Mouse (Mus musculus) mouse trophoblast stem cell (cell line): ENCODE data around the gene St14.

ENCODE experiments used
- in situ Hi-C, 2 experiments: fragments of 300-500 bp; cut with MseI, MboI; formaldehyde crosslinking; loops; 2 replicates in 1 of 2; 3 replicates in 1 of 2; pipeline ENCODE4 v1.15.1; 2025

St14 gene

DNA sequence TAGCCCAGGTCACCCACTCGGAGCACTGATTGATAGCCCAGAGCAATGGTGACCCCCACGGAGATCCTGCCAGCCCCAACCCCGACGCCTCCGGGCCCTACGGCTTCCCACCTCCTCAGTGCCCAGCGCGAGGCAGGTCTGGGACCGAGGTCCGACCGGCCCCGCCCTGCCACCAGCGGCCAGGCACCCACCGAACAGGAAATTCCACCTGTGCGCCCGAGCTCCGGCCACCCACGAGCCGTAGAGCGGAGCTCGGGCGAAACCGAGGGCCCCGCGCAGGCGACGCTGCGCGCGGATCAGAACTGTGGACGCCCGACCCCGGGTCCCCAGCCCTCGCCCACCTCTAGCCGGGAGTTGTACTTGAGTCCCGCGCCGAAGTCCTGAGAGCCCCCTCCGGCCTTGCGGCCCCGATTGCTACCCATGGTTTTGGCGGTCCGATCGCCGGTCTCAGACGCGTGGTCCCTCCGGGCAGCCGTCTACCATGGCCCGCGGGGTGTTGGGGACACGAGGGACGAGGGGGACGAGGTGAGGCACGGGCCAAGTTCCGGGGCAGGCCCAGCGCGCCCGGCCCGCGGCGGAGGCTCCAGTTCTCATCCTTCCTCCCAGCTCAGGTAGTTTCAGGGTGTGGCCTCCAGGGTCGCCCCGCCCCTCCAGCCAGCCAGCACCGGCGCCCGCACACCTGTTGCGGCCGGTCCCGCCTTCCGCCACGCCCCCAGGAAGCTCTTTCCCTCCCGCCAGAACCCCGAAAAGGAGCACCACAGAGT, at the start of gene St14:
Gene St14 (minus strand): TSS at position 649 of the 764 bp plus-strand sequence.
- in situ Hi-C loops, result no loop called here

DNA sequence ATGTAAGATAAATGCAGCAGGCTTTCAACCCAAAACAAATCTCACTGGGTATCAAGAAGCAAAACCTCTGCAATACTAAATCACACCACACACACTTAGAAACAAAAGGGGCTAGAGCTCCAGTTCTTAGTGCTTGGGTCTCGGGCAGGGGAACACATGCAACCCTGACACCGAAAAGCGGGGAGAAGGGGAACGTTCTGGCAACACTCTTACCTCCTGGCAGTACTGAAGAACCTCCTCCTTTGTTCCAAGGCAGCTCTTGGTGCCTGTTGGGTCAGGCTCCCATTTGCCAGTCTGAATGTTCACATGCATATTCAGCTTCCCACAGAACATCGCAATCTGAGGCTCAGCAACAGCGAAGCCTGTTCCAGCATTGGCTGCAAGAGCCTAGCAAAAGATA, 46.0 kb upstream of the St14 start:
- in situ Hi-C loops, result loop anchor here in 1 of 2 experiments (10.0 to 25.0 kb wide), 2 partner anchors 167 to 360 kb away; no protein-coding TSS in a partner anchor

DNA sequence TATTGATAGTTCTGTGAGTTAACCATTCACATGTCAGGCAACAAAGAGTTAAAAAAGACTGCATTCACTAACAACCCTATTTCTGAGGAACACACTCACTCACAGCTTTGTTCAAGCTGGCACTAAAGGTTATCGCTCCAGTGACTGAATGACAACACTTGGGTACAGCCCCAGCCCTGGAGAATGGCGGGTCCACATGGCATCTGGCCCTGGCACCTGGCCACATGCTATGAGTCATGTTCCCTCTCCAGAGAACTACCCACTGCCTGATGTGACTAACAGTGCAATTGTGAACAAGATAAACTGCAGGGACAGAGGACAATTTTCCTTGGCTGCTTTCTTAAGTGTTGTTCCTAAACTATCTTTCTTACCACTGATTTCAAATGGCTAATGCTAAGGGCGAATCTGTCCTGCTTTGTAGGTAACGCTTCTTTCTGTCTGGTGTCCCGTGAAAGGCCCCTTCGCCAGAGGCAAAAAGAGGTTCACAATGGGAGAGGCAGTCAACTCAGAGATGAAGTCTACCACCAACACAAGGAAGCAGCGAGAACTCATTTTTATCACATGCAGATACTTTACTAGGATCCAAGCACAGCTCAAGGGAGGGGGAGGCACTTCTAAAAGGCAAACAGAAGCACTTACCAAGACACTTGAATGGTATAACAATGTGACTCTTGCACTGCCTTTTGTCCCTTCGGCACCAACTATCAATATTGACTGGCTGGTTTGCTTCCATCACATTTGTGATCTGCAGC, 44.9 kb upstream of the St14 start:
- in situ Hi-C loops, result loop anchor here in 1 of 2 experiments (10.0 to 25.0 kb wide), 2 partner anchors 168 to 361 kb away; no protein-coding TSS in a partner anchor

DNA sequence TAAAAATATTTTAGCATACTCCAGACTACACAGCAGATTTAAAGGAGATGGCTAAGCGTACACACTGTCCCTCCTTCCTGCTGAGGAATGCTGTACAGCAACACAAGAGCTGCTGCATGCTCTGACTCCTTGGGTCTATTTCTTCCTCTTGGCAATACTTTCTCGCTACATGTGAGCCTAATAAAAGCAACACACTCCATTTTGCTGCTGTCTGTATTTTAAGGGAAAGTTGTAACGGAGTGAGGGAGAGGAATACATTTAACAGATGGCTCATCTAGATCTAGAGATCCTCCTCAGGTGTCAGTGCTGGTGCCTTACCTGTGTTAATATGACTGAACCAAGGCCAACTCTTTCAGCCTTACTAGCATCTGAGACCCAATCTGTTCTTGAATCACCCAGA, 44.3 kb upstream of the St14 start:
- in situ Hi-C loops, result loop anchor here in 1 of 2 experiments (10.0 to 25.0 kb wide), 2 partner anchors 169 to 361 kb away; no protein-coding TSS in a partner anchor

DNA sequence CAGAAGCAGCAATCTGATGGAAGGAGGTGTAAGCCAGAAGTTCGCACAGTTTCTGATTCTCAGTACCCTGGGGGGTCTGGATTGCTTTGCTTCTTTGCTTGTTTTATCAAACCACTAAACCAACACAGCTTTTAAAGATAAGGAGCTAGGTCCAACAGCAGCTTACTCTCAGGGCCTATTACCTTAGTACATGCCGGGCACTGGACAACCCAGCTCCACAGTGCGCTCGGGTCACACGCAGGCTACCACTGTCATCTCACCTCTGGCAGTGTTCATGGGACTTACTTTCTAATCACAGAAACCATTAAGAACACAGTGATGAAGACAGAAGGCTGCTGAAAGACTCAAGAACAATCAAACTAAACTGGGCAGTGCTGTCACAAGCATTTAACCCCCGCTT, 43.7 kb upstream of the St14 start:
- in situ Hi-C loops, result loop anchor here in 1 of 2 experiments (10.0 to 25.0 kb wide), 2 partner anchors 169 to 362 kb away; no protein-coding TSS in a partner anchor

DNA sequence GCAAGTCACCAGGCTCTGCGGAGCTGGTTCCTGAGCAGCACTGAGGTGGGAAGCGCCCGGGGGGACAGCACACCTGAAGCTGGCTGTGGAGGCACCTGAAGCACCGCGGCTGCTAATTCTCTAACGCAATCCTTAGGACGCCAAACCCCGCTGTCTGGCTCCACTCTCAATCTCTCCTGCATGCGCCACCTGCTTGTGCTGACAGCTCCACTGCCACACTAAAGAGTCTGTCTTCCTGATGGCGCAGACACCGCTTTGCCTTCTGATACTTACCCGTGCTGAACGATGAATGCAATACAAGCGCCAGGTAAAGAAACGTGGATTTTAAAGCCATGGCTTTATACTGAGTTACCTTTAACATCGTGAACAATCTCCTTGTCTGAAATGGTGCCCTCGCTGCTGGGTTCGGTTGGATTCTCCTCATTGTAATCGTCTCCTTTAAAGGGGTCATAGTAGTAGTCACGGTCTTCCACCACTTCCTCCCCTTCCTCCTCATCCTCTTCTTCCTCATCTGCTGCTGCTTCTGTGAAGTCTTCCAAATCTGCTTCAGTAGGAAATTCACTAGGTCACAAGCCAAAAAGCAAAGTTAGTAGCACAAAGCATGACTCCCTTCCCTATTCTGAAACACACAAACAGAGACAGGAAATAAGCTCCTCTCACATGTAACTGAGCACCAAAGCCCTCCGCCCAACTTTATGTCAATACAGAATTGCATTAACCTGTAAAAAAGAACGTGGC, 36.9 kb upstream of the St14 start:
- in situ Hi-C loops, result loop anchor here in 1 of 2 experiments (10.0 kb wide), 1 partner anchor 176 kb away; no protein-coding TSS in a partner anchor

DNA sequence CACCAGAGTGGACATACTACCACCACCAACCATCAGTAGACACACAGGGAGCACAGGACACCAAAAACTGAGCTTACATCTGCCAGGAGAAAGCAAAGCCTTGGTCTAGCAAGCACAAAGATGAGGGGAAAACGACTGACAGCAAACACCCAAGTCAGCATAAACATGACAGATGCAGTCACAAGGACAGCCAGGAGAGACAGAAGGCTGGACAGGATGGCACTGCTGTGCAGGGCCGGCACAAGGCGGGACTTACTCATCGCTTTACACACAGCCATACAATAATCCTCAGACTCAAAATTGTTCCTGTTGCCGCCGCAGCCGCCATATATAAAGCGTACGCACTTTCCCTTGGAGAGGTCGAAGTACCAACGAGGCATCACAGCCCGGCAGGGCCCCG, 35.7 kb upstream of the St14 start:
- in situ Hi-C loops, result loop anchor here in 1 of 2 experiments (10.0 kb wide), 1 partner anchor 177 kb away; no protein-coding TSS in a partner anchor

DNA sequence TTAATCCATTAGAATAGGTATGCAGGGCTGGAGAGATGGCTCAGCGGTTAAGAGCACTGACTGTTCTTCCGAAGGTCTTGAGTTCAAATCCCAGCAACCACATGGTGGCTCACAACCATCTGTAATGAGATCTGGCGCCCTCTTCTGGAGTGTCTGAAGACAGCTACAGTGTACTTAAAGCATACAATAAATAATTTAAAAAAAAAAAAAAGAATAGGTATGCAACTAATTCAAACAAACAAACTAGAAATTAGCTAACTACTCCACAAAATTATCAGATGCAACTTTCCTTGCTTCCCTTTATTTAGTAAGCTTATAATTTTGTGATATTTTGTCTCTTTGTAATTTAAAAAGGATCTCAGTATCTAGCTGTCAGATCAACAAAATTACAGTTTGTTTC, 33.9 kb upstream of the St14 start:
- in situ Hi-C loops, result loop anchor here in 1 of 2 experiments (10.0 kb wide), 1 partner anchor 179 kb away; no protein-coding TSS in a partner anchor

DNA sequence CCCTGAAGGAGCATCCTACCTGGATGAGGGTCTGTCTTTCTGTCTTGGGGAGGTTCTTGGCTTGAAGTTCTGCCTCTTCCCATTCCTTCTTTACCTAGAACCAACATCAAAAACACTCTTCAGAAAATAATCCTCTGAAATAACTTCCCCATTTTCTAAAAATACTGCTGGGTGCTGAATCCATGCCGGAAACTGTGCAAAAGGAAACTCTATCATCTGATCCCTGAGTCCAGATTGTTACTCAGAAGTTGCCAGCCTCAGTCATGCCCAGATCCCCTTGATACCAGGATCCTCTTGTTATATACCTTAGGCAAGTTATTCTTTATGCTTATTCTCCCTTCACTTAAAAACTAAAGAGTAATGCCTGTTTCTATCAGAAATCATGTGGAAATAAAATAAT, 31.7 kb upstream of the St14 start:
- in situ Hi-C loops, result loop anchor here in 1 of 2 experiments (10.0 kb wide), 1 partner anchor 181 kb away; no protein-coding TSS in a partner anchor

DNA sequence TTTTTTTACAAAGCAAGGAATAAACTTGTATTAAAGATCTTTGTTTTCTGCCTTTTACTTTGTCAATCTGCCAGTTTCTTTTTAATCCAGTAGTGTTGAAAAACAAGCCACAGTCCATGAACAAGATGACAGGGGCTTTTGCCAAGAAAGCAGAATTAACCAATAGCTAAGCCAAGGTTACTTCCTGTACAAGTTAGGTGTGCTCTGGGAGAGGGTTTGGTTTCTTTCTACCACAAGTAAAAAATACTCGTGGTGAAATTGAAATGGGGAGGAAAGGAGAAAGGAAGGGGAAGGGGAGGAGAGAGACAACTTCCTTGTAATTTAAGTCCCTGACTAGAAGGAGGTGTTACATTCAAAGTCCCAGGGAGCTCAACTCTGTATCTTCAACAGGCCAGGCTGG, 31.3 kb upstream of the St14 start:
- in situ Hi-C loops, result loop anchor here in 1 of 2 experiments (10.0 kb wide), 1 partner anchor 182 kb away; no protein-coding TSS in a partner anchor

DNA sequence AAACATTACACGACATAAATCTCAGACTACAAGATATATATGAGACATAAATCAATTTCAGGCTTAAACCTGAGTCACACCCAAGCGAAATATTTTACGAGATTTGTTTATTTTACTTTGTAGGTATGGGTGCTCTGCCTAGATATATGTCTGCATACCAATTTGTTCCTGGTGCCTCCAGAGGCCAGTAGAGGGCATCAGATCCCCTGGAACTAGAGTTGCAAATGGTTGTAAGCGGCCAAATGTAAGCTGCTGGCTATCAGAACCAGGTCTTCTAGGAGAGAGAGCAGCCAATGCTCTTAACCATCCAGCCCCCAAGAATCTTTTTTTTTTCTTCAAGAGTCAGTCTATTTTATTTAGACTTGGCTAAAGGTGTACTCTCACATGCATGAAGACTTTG, 28.3 kb upstream of the St14 start:
- in situ Hi-C loops, result loop anchor here in 1 of 2 experiments (10.0 kb wide), 1 partner anchor 185 kb away; no protein-coding TSS in a partner anchor

DNA sequence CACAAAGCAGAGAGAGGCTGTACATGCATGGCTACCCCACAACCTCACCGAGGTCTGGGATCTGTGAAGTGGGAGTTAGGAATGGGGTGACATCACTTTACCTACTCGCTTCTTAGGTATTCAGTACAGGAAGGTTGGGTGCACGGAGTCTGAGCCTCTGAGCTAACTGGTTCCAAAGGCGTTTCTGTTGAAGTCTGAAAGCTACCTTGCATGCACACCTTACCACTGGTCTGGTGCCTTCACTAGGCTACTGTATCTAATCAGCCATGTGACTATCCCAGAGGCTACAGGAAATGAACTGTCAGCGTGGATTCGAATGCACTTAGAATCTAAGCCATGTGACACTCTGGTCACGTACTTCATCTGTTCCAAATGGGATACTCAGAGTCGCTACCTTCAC, 24.9 kb upstream of the St14 start:
- in situ Hi-C loops, result no loop called here

DNA sequence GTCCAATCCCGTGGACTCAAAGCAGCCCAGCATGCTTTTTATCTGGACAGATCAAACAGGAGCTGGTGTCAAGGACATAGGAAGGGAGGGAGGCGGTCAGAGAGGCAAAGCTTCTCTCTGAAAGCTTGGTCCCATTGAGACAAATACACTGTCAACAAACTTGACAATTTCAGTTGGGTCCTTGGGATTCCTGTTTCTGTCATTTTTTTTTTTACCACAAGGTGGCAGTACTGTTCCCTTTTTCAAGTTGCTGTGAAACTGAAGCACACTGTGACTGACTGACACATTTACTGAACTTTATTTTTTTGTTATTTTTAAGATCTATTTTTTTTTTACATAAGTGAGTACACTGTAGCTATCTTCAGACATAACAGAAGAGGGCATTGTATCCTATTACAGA, 19.4 kb upstream of the St14 start:
- in situ Hi-C loops, result no loop called here

DNA sequence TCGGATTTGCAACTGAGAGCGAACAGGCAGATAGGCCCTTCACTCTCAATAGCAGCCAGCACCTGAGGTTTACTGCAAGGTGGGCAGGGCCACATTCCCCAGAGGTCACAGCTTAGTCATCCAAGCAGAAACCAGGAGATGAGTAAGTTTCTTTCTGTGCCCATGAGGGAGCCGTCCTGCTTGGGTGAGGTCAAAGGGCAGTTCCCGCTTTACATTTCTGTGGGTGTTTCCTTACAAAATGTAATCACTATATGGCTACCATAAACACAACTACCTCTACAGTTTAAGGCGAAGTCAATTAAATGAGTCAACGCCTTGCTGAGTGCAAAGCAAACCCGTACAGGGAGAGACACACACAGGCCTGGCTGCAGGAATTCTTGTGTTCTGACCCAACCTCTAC, 16.5 kb upstream of the St14 start:
- in situ Hi-C loops, result no loop called here

DNA sequence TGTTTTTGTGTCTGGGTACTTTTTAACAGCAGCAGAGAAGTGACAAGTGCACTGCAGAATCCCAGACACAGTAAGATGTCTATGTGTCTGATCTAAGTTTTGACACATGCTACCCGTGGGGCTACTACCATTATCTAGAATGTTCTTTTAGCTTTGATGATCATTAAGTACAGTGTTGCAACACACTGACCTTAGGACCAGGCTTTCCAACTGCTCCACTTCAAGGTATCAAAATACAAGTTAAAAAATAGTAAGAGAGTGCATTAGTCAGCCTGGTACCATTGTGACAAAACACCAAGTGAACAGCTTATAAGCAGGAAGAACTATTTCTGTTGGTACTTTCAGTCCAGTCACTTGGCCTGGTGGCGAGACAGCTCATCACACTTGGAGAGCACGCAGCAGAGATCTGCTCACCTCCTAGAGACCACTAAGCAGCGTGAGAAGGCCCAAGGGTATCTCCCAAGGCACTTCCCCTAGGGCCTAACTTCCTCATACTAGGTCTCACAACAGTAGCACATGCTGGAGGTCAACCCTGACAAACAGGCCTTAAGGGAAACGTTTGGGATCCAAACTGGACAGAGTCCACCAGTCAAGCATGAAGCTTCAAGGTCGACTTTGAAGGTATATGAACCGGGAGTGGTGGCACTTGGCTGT, 13.7 kb upstream of the St14 start:
- in situ Hi-C loops, result no loop called here

DNA sequence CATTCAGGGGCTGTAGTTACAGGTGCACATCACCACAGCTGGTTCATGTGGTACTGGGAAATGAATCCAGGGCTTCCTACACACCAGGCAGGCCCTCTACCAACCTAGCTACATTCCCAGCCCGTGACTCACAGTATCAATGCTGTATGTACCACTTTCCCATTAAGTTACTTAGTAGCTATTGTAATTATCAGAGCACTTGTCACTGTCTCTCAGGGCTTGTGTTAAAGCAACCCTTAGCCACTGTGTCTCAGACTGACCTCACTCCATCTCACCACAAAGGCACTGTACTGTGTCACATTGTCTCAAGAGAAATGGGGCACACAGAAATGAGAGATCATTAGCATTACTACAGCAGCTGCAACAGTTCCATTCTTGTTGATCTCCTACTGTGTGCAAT, 11.3 kb upstream of the St14 start:
- in situ Hi-C loops, result no loop called here

DNA sequence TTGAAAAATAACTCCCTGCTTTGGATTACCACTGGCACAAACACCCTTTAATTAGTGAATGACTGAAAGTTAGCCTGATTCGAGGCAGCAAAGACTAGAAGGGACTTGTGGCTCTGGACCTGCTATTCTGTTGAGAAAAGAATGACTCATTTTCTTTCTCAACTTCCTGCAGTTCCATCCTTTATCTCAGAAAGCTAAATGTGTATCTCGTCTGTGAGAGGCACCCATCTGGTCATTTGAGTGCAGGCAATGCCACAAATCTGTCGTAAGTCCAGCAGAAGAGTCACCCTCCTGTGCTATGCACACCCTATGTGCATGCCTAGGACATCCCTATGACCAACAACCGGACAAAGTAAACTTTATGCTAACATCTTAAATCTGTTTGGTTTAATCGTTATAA, 1.5 kb upstream of the St14 start:
- in situ Hi-C loops, result no loop called here

DNA sequence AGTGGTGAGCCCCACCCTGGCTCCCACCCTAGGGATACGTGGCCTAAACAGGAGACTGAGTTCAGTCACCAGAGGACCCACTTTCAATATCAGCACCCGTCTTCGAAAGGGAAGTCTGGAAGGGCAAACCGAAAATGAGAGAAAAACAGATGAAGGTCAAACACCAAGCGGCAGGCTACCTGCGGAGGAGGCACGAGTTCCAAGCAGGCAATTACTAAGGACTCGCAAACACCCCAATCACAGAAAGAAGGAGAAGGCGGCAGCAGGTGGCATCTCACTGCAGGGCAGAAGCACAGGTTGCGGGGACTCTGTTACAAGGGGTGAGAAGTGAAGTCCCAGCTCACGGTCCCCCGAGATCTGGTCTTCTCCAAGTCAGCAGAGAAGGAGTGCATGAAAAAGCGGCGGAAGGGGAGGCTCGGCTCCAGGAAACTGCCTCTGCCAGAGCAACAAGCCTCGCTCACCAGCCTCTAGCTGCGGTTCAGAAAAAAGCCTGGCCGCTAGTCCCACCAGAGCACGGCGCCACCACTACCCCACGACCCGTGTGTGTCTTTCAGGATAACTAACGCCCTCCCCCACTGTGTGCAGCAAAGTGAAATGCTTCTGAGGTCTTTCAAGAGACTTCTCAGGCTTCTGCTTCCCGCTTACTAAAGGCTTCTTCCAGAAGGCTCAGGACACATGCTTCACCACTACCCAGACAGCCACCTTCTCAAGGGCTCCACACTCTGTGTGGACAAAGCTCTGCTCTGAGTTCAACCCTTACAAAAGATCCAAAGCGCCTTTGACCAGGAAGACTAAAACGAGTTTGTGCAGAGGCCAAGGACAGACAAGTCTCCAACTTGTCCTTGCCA, 1.1 kb downstream of the St14 start:
- in situ Hi-C loops, result no loop called here

DNA sequence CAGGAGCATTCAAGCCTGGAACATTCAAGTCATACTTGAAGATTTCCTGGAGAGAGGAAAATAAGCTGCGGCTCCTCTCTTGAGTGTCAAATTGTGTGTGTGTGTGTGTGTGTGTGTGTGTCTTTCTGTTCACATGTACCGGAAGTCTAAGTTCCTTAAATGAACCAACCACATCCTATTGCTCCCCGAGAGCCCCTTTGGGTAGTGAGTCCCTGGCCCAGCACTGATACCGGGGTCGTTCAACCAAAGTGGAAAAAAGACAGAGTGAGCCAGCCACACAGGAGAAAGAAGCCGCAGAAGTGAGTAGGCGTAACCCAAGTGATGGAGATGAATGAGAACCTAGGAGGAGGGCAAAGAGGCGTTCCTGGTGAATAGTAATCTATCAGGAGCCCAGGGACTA, 1.7 kb downstream of the St14 start:
- in situ Hi-C loops, result no loop called here

DNA sequence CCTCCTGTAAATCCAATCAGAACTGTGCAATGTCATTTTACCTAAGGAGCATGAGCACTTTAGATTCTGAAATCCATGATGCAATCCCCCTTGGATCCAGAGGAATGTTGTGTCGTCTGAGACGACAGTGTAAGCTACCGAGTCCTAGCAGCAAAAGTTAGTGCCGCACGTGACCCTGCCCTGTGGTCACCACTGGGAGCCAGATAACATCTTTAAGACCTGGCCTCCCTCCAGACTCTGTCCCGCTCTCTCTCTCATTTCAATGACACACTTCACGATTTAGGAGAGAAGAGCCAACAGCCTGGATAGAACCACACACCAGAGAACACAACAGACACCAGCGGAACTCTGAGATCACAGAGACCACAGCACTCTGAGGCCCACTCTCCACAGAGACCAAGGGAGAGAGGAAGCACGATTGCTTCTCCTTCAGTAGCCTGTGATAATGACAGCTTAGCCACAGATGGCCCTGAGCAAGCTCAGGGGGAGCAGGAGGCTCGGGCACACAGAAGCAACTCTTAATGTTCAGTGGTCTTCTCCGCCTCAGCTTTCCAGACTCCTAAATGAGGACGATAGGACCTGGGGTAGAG, 3.7 kb downstream of the St14 start:
- in situ Hi-C loops, result no loop called here
